Mouse (Mus musculus) ovary, postnatal 10 days (tissue): ENCODE measurements around the gene Cstb.
"Not testable (repeated sequence)": the region's sequence is repeated elsewhere in the genome, so short reads cannot be mapped to it uniquely, and the experiment has no call there.

Source experiments
- DNase-seq: peaks from one replicate; pipeline ENCODE4 v3.0.0; 2022; ENCODE audit warnings: low spot score

The Cstb gene

DNA sequence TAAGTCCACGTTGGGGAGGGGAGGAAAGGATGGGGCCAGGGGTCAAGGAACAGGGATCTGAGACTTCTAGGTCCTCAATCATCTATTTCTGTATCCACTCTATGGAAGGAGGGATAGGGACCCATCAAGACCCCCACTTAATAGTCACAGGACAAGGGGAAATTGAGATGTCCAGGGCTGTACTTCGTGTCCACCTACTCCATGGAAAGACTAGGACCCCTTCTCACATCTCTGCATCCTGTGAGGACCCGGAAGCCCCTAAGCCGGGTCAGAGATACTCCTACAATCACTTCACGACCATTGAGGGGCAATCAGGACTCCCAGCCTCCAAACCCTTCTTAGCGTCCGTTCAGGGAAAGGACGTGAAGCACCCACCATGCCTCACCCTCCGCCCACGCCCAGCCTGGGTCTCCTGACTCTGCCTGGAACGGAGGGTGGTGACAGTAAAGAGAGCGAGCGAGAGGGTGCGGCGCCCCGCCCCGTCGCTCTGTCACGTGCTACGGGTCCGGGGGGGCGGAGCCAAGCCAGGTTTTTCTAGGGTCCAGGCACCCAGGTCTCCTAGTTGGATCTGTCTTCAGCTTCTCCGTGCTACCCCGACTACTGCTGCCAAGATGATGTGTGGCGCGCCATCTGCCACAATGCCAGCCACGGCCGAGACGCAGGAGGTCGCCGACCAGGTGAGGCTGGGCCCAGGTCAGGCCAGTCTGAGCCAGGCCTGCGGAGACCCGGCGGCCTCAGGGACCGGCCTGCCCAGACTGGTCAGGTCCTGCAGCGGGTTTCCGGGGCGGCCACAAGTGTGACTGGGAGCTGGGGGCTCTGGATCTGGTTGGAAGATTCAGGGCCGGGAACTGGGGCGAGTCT lies at the start of gene Cstb:
Gene Cstb (plus strand): TSS at position 489 of the 861 bp plus-strand sequence.
- DNase-seq, result peak; percentile 51

DNA sequence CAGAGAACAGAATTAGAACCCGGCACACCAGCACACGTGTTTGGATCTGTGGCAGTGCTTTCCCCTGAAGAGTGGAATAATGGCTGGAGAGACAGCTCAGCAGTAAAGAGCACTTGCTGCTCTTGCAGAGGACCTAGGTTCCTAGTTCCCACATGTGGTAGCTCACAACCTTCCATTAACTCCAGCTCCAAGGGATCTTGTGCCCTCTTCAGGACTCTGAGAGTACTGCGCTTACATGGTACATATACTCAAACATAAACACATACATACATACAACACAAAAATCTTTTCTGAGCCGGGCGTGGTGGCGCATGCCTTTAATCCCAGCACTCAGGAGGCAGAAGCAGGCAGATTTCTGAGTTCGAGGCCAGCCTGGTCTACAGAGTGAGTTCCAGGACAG lies 47.0 kb upstream of the Cstb start:
- DNase-seq, result no peak

DNA sequence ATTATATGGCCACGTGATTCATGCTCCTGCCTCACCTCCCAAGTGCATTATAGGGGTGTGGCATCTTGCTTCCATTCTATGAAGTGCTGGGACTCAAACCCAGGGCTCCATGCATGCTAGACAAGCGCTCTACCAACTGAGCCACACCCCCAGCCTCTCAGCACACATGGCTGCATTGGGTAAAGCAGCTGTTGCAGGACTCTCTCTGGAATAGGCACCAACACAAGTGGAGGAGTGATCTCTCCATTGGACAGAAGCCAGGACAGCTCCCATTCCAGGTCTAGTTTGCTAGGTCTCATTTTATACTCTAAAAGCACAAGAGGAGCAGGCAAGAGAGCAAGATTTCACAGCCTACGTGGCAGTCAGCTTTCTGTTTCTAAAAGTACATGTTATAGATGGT lies 41.9 kb upstream of the Cstb start:
- no peak for DNase-seq

DNA sequence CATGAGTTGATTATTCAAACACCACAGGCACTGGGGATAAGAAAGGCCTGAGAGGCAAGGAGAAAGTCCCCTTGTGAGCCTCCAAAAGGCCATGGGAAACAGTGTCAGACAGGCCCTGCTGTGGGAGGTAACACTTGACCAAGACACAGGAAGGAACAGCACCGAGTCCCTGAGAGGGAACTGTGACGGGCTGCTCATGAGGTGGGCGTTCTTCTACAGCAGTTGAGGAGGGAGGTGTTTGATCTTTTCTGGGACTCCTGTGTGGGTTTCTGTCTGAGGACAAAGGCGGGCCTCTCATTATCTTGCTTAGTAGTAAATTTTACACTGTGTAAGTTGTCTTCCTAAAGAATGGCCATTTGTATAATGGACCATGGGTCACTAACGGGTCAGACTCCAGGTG lies 39.9 kb upstream of the Cstb start:
- no peak for DNase-seq

DNA sequence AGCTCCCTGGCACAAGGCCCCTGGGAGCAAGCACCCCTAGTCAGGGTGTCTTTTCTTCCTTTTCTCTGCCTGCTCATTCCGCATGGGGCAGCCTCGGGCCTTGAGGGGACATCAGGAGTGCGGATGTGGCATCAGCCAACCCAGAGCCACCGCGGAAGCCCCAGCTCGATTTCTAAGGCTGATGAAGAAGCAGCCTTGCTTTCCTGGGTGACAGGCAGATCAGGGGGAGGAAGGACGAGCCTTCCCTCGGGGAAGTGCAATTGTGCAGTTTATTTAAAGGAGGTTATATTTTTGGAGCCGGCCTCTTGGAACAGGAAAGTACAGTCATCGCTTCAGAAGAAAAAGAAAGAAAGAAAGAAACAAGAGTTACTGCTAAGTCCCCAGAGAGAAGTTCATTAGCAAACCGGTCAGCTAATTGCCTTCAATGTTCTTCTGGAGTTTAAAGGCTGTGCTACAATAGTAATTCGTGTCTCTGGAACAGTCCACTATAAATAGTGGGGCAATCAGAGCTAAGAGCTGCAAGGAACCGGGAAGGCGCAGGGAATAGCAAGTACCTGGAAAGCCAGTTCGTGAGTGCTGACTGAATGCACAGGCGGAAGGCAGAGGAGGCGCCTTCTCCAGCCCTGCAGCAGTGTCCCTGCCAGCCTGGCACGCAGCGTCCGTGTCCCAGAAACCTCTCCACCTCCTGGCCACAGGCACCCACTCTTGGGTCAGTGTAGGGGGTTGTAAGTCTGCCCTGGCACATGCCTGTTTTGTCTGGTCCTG lies 37.1 kb upstream of the Cstb start:
- no peak for DNase-seq

DNA sequence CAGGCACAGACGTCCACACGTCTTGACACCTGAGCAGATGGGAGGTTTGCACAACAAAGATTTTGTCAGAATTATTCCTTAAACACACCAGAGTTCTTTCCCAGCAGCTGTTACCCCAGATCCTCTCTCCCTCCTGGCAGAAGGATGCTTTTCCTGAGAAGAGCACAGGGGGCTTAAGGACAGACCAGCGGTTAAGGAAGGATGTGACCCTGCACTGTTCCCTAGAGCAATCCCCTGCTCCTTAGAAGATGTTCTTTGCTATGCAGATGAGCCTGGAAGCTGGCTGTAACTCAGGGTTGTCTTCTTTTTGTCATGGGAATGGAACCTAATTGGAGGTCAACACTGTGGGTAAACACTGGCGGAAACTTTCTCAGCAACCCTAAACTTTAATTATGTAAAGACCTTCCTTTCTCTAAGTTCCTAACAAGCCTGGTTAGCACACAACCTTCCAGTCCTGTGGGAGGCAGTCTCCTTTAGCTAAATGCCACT lies 34.4 kb upstream of the Cstb start:
- DNase-seq, result no peak

DNA sequence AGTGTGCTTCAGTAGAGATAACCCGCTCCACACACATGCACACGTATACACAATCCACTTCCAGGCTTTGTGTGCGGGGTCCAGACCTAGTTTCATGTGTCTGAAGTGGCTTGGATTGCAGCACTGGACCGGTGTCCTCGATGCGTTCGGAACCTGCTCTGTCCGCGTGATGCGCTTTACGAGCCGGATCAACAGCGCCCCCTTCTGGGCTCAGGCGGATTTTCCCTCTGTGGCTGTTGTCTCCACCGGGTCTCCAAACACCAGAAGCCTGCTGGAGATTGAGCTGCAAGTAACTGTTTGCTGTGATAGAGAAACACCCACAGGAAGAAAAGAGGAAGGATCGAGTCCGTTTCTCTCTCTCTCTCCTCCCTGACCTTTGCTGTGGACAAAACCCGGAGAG lies 33.4 kb upstream of the Cstb start:
- DNase-seq, result peak; percentile 71

DNA sequence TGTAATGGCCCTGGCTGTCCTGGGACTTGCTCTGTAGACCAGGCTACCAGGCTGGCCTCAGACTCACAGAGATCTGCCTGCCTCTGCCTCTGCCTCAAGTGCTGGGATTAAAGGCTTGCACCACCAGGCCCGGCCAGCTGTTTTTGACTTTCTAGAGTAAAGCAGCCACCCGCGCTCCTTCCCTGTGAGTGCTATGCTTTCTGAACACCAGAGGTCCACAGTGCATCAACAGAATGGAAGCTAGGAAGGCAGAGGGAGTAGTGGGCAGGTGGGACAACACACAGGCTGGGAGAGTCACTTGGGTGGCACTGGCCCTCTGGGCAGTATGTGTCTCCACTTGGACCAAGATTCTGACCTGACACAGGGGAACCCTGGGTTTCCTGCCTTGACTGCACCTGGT lies 30.1 kb upstream of the Cstb start:
- no peak for DNase-seq

DNA sequence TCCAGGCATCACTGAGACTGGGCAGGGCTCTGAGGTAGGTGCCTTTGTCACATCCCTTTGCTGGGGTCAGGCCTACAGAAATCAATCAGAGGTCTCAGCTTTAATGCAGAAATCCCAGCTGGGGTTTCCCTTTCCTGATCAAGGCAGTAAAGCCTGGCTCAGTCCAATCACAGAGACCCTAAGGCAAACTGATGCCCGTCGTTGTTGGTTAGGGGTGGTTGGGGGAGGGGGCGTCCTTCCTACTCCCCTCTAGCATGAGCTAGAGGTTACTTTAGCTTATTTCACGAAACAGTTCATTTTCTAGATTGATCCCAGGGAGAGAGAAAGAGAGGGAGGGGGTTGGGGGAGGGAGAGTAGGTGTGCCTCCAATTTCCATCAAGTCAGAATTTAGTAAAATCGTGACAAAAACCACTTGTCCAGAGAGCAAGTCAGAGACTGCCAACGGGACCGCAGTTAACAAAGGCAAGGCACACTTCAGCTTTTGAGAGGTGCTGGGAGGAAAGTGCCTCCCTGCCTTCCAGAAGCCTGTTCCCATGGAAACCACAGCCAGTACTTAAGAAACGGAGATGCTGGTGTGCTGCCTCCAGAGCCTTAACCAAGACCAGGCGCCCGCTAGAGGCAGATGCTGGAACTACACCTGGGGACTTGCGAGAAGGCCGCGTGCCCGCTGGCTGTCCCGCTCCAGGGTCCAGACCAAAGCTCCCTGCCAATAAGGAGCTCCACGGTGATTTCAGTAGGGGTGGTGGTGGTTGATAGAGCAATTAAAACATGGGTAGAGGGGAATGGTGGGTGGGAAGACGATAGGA lies 29.4 kb upstream of the Cstb start:
- peak; percentile 96 for DNase-seq

DNA sequence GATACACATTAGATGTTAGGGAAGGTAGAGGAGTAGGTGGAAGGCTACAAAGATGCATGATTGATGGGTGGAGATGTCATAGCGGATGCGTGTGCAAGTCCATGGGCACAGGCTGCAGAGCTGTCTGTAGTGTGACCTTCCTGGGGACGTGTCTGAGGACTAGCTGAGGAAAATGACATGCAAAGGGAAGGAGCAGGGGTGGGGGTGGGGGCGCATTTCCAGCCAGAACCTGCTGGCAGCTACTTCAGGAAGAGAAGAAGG lies 28.9 kb upstream of the Cstb start:
- DNase-seq, result no peak

DNA sequence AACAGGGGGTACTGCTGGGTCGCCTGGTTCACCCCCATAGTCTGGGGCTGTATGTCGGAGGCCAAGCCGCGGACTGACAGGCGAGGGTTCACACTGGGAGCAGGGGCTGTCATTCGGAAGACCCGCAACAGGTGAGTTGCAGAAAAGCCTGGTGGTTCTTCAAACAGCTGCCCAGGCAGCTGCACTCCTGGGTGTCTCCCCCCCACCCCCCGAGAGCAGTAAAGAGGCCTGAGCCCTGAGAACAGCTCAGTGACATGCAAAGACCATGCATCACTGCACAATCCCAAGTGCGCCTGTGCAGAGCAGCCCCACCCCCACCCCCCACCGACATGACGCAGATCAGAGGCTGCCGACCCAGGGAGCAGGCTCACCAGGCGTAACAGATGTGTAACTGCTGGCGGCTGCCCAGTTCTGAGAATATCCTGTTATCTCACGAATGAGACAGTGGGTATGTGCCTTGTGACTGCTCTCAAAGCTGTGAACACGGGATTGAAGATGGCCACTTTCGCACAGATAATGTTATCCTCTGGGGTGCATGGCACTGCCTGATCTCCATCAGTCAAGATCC lies 26.3 kb upstream of the Cstb start:
- no peak for DNase-seq

DNA sequence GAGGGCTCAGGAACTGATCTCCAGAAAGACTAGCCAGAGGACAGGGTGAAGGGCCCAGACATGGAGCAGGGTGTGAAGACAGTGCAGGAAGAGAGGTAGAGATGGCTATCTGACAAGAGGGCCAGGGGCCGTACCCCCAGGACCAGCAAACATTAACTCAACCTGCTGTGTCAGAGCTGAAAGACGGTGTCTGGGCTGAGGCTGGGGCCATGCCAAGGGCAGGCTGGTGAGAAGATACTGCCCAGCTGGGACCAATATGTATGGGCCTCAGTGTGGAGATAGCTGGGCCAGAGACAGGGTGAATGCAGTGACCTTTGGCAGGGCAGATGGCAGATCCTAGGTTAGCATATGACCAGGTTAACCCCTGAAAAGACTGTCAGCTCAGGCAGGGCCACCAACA lies 24.3 kb upstream of the Cstb start:
- no peak for DNase-seq

DNA sequence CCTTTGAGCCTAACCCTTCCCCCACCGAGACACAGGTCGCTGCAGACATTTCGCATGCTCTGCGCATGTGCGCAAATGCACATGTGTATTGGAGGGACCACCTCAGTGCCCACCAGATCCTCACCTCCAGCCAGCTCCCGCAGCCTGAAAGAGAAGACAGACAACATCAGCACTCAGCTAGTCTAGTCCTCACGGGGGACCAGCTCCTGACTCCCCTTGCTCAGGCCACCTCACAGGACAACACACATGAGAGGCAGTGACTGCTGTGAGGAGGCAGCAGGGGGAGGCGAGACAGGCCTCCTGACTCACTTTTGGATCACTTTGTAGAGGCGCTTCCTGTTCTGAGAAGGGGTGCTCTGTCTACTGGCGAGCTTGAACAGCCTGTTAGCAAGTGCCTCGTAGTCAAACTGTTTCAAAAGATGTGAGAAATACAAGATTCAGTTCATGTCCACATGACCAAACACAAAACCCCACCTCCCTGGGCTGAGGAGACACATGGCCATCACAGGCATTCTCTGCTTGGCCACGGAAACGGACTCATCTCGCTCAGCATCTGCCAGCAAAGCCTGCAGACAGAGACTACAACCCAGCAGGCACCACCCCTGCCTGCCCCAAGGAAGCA lies 23.1 kb upstream of the Cstb start:
- DNase-seq, result no peak

DNA sequence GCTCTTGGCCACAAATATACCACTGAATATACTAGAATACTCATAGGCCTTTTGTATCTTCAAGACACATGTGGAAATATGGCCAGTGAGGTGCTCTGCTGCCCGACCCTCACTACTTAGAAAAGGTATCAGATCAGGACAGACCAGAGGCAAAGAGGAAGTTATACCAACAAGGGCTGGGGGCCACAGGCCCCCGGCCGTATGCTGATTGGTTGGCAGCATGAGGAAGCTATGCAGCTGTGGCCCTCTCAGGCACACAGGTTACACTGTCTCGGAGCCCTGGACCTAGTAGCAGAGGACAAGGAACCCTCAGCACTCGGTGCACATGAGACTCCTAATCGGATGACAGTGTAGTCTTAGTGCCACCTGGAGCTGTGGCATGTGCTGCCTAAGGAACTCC lies 19.3 kb upstream of the Cstb start:
- DNase-seq, result no peak

DNA sequence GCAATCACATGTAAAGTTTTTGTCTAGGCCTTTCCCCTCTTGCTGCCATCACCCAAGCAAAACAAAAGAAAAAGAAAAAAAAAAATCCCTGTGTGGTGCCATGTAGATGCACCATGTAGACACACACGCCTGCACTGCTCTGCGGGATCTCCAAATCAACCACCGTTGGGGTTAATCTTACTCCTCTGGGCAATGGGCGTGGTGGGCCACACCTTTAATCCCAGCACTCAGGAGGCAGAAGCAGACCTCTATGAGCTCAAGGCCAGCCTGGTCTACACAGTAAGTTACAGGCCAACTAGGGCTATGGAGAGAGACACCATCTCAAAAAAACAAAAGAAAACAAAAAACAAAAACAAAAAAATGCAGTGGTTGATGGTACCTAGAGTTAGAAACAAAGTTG lies 18.3 kb upstream of the Cstb start:
- no peak for DNase-seq

DNA sequence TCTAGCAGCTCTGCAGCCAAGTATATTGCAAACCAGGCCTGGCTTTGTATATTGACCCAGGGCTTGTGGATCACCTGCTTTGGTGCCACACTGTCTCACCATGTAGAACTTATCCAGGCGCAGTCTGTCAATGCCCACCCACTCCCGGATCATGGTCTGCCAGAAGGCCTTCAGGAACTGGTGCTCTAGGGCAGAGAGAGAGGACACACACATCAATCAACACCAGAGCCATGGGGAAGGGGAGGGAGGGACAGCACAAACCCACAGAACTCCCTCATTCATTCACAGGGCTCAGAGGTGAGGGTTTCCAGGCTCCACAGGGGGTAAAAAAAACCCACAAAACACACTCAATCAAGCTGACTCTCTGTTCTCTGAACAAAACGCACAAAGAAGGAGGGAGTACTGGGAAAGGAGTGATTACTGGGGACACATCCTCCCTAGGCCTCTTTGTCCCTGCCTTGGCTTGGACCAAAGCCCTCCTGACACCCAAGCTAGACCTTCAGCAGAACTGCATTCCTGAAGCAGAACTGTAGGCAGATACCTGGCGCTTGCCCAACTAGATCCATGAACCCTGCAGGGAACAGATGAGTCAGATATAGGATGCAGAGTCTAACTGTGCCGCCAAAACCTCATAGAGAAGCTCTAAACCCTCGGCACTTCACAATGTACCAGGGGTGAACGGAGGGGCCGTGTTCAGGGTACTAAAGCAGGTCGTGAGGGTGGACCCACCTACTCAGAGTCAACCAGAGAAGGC lies 16.3 kb upstream of the Cstb start:
- DNase-seq, result no peak

DNA sequence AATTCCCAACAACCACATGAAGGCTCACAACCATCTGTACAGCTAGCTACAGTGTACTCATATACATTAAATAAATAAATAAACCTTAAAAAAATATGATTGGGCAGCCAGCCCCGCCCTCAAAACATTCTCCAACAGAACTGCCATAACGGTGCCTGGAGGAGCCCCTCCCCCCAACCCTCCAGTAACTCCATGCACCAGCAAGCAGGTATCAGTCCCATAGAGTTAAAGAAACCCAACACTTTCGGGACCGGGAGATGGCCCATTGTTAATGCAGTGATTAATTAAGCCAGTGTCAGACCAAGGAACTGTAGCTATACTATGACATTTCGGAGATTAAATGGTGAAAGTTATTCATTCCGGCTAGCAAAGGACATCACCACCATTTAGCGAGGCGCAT lies 13.6 kb upstream of the Cstb start:
- DNase-seq, result no peak

DNA sequence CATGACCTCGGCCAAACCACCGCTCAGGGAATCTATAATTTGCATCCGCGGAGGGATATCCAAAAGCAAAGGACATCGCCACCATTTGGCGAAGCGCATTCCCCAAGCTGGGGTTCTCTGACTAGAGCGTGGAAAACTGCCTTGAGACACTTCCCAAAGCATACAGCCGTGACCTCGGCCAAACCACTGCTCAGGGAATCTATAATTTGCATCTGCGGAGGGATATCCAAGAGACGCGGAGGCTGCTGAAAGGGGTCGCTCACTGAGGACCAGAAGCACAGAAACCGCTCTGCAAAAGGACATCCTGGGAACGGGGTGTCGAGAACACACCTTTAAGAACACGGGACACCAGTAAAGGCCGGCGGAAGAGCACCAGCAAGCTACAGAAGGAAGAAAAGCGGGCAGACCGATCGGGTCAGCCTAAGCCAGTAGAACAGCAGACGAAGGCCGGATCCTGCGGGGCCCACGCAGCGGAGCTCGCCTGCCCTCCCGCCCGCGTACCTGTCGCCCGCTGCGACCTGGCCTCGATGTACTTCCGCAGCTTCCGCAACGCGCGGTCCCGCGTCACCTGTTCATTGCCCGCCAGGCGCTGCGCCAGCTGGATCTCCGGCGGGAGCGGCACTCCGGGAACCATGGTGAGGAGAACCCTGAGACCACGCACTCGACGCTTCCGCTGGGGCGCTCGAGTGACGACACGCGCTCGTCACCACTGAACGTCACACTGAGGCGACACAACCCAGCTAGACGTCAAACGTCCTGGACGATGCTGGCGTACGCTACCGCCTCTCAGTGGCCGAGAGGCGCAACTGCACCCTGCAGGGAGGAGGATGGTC lies 12.9 kb upstream of the Cstb start, which contains the start of gene Rrp1:
Gene Rrp1 (minus strand): TSS at position 725 of the 833 bp plus-strand sequence.
- peak; percentile 94 for DNase-seq

DNA sequence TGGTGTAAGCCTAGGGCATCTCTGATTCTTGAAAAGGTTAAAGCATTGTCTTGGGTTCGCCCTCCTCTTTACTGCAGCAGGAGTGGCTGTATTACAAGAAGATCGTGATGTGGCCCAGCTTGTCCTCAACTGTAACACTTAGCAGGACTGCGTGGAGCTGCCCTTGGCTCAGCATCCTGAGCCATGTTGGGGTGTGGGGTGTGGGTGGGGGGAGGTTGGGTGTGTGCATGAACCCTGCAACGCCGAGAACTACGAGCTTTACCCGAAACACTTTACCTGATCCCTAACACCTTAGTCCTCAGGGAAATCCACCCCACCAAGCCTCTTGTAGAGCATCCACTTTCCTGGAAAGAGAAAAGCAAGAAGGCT lies 12.3 kb upstream of the Cstb start:
- DNase-seq, result no peak

DNA sequence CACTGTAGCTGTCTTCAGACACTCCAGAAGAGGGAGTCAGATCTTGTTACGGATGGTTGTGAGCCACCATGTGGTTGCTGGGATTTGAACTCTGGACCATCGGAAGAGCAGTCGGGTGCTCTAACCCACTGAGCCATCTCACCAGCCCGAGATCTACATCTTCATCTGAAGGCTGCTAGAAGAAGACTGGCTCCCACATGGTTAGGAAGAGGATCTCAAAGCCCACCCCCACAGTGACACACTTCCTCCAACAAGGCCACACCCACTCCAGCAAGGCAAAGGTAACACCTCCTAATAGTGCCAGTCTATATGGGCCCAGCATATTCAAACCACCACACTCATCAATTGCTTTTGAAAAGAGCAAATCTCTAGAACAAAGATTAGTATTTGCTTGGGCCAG lies 10.5 kb upstream of the Cstb start:
- DNase-seq, result not testable (repeated sequence)
